Mouse (Mus musculus) E14TG2a.4 (cell line): ENCODE results near the gene Shd.

Source experiments
- CTCF ChIP-seq: conservative IDR thresholded peaks from 2 replicates; pipeline ENCODE4 v1.5.1; 2014; ENCODE audit warnings: low read length
- NANOG ChIP-seq: IDR thresholded peaks from 2 replicates; pipeline ENCODE4 v1.6.1; 2014; ENCODE audit warnings: borderline replicate concordance, low read length, mixed read lengths
- POU5F1 ChIP-seq: IDR thresholded peaks from 2 replicates; pipeline ENCODE4 v1.6.1; 2014; ENCODE audit warnings: low read length, borderline replicate concordance

GRCm38 (mm10) chr17:55948647-55949046 lies 21.6 kb upstream of the Shd start:
- TF ChIP-seq CTCF = no peak
- no peak for TF ChIP-seq POU5F1
- no peak for TF ChIP-seq NANOG
